Mouse (Mus musculus) E14TG2a.4 (cell line): ENCODE measurements around the gene Shisa9.

Source experiments
- CTCF ChIP-seq: conservative IDR thresholded peaks from 2 replicates; pipeline ENCODE4 v1.5.1; 2014; ENCODE audit warnings: low read length
- NANOG ChIP-seq: IDR thresholded peaks from 2 replicates; pipeline ENCODE4 v1.6.1; 2014; ENCODE audit warnings: borderline replicate concordance, low read length, mixed read lengths
- POU5F1 ChIP-seq: IDR thresholded peaks from 2 replicates; pipeline ENCODE4 v1.6.1; 2014; ENCODE audit warnings: low read length, borderline replicate concordance

- TF ChIP-seq CTCF (no peak), NANOG (no peak), POU5F1 (no peak)
Observed at GRCm38 (mm10) chr16:12076270-12076669, 92.4 kb downstream of the Shisa9 start.
